Mouse (Mus musculus): ENCODE data around the gene Asrgl1.
"Not testable (repeated sequence)": the region's sequence is repeated elsewhere in the genome, so short reads cannot be mapped to it uniquely, and the experiment has no call there.

Gene Asrgl1

DNA sequence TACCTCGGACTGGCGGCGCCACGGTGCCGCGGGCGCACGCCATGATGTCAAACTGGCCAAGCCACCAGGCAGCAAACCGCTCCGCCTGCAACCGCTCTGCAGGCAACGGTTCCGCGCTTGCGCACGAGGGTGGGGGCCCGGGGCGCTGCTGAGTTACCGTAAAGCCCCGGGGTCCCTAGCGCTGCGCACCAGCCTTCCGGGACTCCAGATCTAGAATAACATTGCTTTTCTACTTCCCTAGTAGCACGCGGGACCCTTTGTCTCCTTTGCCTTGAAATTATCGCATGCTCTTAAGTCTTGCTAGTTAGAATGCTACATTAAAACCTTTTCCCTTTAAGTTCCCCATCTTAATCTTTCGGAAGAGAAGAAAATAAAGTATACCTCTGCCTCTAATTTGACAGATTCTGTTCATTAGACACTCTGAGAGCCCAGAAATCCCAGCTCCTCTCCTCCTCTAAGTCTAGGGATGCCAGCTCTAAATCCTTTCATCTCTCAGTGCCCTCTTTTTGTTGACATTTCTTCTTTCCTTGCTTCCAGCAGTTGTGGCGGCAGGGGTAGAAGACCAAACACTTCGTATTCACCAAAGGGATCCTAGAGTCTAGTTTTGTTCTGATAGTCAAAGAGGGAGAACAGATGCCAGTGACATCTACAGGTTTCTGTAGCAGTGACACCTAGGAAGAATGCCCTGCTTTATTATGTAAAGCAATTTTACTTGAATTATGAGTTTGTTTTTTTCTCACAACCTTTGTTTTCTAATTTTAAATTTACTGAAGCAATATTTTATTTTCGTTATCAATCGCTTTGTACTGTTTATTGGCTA, at the start of gene Asrgl1:
TSS of gene Asrgl1 (minus strand) at position 125 of the 820 bp plus-strand sequence.
- DNase-seq, result peak; percentile 96

DNA sequence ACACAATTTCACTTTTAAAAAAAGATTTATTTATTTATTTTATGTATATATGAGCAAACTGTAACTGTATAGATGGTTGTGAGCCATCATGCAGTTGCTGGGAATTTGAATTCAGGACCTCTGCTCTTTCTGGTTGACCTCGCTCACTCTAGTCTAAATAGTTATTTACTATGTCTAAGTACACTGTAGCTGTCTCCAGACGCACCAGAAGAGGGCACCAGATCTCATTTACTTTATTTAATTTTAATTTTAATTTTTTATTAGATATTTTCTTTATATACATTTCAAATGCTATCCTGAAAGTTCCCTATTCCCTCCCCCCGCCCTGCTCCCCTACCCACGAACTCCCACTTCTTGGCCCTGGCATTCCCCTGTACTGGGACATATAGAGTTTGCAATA, 10.8 kb upstream of the Asrgl1 start:
- DNase-seq, result no peak

DNA sequence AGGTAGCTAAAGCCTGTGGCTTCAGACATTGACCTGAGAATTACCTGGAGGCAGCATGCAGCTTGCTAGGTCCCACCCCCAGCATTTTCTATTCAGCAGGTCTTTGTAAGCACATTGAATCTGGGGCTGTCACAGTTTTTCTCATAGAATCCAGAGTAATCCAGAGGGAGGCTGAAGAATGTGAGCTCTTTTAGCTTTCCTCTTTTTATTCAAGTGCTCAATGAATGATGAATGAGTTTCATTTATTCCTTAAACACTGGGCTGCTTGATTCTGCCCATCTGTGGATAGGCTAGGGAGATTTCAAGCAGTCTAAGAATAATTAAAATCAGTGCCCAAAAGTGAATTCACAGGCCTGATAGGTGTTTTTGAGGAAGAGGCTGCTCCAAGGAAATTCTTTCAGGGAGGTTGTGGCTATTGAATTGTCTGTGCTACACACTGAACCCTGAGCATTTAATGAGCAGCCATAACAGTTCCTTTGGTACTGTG, 8.2 kb upstream of the Asrgl1 start:
- no peak for DNase-seq

DNA sequence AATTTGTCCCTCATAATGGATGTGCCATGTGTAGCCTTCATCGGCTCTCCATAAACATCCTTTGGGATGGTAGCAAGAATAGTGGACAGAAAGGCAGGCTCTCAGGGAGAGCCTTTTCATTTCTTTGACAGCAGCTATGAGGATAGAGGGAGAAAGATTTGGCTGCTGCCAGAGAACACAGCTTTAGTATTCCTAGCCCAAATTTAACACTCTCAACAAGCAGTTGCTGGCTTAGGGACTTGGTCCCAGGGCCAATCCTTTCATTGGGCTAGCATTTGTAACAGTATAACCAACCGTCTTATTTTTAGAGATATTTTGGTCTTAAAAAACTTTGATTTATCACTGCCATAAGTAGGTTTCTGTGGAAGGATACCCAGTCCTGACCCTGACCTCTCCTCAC, 7.8 kb upstream of the Asrgl1 start:
- no peak for DNase-seq

DNA sequence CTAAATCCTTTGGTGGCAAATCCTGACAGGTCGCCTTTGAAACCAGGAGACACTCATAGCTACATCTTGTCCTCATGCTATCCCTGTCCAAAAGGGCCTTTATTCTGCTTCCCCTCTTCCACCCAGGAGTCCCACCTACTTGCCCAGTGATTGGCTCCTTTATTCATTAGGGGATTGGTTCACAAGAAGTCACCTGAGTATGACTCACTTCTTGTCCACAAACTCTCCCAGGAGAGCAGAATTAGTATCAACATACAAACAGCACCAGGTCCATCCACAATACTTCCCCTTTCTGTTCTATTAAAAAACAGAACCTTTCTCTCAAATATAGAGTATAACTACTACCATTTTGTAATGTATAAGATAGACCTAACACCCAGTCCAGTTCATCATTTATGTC, 4.9 kb upstream of the Asrgl1 start:
- not testable (repeated sequence) for DNase-seq

DNA sequence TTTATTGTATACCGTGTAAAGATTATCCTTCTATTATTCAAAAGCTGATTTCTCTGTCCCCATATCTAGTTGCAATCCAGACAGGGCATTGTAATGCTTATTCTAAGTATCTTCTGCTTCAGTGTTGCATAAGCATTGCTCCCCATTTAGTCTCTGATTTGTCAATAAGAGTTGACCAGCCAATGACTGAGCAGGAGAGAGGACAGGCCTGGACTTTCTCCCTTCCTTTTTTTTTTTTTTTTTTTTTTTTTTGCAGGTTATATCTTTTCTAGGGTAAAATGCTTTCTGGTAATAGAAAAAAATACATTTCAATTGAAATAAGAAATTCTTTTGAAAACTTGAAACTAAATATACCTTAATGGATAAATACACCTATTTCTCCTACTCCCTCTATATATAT, 1.7 kb upstream of the Asrgl1 start:
- DNase-seq, result no peak

DNA sequence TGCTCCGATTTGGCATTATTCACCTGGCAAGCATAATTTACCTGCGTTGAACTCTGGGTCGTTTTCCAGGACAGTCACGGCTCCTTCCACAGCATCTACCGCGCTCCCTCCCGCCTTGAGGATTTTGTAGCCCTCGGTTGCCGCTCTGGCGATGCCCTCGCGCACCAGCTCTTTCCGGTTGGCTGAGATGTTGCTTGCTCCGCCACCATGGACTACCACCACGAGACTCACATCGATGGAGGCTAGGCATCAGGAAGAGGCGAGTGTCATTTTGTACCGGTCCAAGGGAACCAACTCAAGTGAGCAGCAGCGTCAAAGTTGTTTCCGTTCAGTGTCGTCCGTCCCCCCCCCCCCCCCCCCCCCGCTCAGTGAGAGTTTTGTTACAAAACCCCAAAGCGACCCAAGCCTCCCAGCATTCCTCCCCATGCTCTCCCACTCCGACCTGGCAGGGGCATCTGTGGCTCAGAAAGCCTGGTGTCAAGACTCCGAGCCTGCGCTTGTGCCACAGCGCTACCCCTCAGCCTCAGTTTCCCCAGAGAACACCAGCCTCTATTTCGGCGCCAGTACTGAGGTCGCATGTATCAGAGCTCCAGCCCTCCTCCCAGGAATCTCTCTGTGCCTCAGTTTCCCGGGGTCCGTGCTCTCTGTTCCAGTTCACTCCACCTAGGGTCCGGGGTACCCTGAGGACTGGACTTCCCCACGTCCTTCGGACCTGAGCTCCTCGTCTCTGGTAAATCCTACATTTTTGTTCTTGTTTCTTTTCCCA, 507 bp downstream of the Asrgl1 start:
- peak; percentile 54 for DNase-seq

DNA sequence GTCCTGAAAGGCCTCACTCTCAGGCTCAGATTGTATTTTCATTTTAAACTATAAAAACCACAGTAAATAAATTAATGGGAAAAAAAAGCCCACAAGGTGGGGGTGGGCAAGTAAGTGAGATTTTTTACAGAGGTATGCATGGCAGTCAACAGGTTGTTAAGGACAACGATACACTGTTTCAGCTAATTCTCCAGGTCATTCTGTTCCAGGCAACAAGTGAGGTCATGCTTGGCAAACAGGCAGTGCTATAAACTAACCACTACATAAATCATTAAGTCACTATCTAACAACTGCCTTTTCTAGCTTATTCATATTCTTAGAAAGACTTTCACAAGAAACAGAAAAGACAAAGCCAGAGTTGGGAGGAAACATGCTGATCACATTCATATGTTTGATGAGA, 5.4 kb downstream of the Asrgl1 start:
- DNase-seq, result no peak

DNA sequence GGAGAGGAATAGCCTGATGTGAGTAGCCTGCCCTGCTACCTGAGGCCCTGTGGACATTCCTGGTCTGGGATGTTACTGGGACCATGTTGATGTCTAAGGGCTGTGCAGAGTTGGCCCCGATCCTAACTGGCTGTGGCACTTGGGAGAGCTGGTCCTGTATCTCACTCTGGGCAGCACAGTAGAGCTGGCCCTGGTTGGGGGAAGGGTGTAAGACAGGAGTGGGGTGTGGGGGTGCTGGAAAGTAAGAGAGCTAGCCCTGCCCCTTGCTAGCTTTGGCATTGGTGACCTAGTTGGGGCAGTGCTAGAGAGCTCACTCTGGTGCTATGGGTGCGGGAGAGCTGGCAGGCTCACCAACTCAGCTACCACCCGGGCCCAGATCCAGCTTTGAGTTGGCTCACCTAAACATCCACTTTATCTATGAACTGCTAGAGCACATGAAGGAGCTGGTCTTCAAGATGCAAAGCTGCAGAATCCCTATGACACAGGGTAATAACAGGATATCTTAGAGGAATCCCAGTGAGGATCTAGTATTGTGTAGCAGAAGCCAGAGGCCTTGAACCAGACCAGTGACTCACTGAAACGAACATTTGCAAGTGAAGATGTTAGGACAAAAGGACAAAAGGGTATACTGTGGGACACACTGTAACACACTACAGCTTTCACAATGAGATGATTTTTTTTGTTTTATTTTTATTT, 6.8 kb downstream of the Asrgl1 start:
- DNase-seq, result no peak

DNA sequence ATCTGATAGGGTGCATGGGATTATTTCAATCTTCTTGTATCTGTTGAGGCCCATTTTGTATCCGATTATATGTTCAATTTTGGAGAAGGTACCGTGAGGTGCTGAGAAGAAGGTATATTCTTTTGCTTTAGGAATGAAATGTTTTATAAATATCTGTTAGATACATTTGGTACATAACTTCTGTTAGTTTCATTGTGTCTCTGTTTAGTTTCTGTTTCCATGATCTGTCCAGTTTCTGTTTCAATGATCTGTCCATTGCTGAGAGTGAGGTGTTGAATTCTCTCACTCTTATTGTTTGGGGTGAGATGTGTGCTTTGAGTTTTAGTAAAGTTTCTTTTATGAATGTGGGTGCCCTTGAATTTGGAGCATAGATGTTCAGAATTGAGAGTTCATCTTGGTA, 11.4 kb downstream of the Asrgl1 start:
- not testable (repeated sequence) for DNase-seq

DNA sequence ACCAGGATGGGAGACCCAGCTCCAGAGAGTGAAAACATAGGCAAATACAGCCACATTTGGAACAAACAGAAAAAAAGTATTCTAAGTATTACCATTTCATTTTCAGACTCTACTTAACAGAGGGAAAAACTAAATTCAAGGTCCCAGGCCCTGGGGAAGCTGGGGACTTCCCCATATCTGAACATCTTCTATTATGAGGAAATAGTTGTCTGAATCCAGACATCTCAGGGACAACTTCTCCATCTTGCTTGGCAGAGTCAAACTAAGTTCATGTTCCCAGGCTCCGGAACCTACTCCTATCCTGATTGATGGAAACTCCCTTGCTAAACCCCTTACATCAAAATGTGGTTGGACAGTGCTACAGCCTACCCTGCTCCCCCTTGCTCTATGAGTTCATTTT, 13.0 kb downstream of the Asrgl1 start:
- no peak for DNase-seq

DNA sequence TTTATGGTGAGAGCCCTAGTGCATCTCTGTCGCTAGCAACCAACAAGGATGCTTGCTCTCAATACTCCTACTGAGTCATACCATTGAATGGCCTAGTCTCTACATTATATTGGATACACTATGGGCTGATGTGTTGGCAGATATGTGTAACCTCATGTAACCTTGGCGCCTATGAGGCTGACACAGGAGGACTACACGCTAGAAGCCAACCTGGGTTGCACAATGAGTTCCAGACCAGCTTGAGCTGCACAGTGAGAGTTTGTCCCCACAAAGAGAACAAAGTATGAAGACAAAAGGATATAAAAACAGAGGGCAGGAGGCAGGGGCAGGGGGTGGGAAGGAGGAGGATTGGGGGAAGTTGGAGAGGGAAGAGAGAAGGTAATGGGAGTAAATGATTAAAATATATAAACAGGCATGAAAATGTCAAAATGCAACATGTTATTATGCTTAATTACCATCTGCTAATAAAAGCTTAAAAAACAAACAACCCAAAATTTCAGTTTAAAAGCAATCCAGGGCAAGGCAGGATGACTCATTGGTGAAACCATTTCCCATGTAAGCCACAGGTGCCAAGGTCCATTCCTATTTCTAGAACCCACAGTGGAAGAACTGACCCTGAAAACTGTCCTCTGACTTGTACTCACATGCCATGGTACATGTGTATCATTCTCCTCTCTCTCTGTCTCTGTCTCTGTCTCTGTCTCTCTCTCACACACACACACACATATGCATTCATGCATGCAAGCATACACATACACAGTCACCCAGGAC, 15.6 kb downstream of the Asrgl1 start:
- DNase-seq, result no peak

DNA sequence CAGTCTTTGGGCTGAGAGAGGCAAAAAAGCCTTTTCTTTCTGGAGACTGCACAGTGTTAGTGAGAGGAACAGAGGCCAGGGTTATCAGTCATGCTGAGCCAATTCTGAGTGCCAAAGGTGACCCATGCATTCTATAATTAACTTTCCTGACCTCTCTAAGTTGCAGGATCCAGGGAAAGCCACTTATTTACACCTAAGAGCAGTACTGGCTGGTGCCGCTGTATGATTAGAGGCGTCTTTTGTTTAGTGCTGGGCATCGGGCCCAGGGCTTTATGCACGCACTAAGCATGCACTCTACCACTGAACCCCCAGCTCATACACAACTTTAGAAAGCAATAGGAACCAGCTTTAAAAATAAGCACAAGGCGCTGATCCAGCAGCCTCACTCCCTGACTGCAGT, 18.2 kb downstream of the Asrgl1 start:
- DNase-seq, result no peak

DNA sequence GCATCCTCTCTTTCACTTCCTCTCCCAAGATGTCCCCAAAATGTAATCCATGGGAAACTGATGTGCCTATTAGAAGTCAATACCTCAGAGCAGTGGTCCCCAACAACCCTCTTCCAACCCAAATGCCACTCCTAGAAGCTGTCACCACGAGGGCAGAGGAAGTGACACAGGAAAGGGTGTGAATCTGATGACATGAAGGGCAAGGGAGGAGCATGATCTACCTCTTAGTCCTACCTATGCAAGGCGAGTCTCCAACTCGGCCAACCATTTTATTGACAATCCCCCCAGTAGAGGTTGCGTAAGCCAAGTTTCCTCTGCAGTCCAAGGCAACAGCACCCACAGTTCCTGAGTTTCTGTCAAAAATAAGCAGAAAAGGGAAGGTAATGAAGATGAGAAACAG, 19.2 kb downstream of the Asrgl1 start:
- no peak for DNase-seq

DNA sequence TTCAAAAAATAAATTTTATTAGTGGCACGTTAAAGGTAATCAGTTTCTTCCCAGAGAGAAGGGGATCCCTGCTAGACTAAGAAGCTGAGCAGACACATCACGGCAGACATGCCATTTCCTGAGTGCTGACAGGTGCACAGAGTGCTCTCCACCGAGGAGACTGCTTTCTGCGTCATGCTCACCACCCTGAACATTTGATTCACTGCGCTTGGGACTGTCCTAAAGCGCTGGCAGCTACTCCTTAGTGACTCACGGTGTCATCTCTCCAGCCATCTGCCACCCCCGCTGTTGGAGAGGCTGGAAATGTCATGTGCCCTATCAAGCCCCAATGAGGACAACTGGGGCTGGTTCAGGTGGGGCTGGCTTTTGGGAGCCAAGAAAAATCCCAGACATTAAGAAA, 23.4 kb downstream of the Asrgl1 start:
- no peak for DNase-seq

DNA sequence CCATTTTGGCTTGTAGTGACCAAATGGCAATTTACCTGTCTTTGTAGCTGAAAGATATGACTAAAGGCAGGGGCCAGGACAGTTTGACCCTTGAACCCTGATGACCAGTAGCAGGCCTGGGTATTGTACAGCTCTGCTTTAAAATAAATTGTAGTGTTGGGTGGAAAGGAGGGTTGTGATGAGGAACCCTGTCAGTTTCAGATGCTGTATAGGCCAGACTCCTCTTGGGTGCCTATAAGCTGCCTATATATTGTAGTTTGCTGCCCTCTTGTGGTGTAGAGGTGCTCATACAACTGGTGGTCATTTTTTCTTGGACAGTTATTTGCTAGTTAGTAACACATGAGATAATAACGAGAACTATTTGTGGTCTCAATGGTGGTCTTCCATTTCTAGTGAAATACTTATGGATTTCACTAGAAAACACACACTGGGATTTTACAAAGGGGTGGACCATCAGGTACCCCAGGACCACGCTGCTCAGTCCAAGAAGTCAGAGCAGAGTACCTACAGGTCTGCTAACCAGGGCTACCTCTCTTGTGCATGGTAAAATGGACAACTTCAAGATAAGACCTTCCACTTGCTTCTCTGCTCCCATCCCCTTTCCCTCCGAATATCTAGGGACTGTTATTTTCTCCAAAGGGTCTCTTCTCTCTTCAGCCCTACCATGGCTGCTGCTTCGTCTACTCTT, 25.1 kb downstream of the Asrgl1 start:
- DNase-seq, result peak; percentile 45

DNA sequence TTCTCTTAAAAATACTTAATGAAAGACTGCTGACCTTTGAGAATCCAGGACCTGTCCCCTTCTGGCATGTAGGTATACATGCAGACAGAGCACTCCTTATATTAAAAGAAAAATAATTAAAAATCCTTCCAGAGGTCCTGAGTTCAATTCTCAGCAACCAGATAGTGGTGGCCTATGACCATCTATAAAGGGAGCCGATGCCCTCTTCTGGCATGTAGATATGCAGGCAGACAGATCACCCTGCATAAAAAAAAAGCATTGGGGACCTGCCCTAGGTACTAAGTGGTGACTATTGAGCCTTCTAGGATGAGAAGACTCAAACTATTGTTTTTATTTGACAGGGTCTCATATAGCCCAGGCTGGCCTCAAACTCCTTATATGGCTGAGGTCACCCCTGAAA, 26.9 kb downstream of the Asrgl1 start:
- no peak for DNase-seq

DNA sequence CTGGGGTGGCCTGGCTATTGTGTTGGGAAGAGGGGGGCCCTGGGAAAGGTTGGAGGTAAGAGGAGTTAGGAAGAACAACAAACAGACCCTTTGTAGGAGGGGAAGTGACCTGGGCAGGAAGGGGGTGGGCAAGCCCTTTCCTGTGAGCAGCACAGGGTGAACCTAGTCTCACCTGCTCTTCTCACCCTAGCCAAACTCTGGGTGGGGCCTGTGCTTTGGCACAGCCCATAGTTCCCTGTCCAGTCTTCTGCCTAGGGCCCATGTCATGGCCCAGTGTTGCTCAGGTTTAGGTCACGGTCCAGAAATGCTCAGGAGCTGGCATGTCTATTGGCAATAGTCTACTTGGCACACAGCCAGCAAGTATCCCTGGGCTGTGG, 28.1 kb downstream of the Asrgl1 start:
- no peak for DNase-seq

DNA sequence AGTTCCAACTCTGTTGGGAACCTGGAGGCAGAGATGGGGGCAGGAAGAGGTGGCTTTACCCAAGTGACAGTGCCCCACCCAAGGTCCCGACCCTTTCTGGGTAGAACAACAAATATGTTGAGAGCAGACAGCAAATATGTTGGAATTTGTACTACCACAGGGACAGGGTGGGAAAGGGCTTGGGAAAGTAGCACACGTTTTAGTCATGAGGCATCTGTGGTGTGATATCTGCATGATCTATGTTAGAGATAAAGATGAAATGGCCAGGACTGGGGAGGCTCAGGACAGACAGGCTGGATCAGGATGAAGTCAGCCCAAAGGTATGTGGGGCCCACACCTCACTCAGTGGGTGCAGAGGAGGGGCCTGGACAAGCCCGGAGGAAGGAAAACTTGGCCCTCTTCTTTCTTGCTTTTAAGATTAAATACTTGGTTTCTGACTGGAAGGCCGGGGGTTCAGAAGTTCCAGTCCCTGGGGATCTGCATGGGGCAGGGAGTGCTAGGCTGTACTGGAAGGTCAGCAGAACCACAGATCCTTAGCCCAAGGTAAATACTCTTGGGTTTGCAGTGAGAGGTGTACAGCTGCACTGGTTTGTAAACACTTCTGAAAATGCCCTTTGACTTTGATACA, 28.6 kb downstream of the Asrgl1 start:
- DNase-seq, result no peak

DNA sequence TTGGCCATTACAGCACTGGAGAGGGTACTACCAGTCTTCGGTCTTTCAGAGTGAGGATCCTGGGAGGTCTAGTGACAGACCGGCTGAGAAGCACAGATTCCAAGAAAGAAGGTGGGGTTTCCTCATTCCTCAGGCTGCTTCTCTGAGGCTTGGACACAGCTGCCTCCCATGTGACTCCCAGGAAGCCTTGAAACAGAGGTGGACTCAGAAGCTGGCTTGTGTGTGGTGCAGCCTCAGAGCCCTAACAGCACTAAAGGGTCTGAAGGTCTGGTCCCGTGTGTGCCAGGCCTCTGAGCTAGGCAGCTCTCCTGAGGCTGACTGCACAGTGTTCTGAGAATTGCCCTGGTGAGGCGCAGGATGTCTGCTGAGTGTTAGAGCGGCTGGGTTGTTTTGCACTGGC, 29.3 kb downstream of the Asrgl1 start:
- DNase-seq, result no peak

DNA sequence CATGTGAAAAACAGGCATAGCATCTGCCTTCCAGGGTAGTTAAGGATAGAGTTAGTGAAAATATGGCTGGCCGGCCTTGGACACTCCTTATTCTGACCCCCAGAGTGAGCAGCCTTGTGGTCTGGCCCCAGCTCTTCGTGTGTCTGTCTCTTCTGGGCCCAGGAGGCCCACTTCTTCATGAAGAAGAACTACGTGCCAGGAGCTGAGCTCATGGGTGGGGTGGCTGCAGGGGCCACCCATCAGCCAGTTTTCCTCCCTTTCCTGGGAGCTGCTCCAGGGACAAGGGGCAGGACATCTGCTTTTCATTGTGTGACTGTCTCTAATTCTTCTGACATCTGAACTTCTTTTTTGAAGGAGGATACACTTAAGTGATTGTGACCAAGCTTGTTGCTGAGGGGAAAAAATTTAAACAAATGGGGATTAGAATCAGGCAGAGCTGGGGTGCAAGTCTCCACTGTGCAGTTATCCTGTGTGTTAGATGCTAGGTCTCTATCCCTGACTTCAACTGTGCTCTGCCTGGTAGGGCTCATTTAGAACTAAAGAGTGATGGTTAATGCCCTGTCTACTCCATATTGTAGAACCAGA, 30.2 kb downstream of the Asrgl1 start:
- DNase-seq, result no peak
